Mouse (Mus musculus): ENCODE data around the gene Ift81. TPM values are rescaled to one million over a fixed set of nuclear protein-coding genes. Genes with fewer than 3 reads are reported as not detected.
A peak's percentile ranks its signal among the peaks of the same experiment; 100 is the strongest.
"Not testable (repeated sequence)": the region's sequence is repeated elsewhere in the genome, so short reads cannot be mapped to it uniquely, and the experiment has no call there.

The Ift81 gene
- 9.4 and 14.6 TPM in 2 replicates for total RNA-seq (2021)
- long read RNA-seq, transcript Ift81-201 (19 exons, 2,950 nt), result major isoform, 7 of 12 reads
- long read RNA-seq, partial matches to known transcripts, result 1 of 12 reads
- long read RNA-seq, other reads (novel, unspliced or antisense), result 4 of 12 reads

- peak; percentile 98 for DNase-seq
Measured at GRCm38 (mm10) chr5:122613908-122614732, at the start of gene Ift81. TSS of gene Ift81 (minus strand) at chr5:122614518.

DNA sequence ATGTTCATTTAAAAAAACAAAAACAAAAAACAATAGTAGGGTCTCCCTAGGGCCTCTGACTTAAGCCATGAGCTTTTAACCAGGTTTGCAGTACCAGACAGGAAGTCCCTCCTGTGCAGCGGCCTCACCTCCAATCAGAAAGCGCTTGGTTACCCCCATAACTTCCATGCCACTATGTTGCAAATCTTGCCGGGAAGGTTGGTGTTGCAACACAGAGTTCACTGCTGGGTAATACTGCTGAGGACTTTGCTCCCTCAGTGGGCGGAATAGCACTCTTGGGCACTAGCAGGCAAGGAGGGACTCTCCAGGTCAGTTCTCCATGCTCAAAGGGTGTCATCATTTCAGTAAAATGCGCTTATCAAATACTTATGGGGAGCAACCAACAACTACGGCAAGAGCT, 48.2 kb upstream of the Ift81 start:
- no peak for DNase-seq

GRCm38 (mm10) chr5:122656808-122657207, 42.5 kb upstream of the Ift81 start:
- DNase-seq, result no peak

DNA sequence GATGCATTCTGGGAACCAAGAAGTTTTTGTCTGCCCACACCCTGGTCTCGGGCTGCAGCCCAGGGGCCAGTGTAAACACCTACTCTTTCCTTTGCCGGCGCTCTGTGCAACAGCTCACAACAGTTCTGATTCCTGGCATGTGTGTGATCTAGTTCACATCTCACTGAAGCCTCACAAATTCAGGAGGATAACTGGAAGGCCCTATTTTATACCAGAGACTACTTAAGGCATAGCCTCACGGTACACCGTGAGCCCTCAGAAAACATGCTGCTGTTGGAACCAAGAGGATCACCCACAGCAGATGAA, 39.9 kb upstream of the Ift81 start:
- DNase-seq, result no peak

DNA sequence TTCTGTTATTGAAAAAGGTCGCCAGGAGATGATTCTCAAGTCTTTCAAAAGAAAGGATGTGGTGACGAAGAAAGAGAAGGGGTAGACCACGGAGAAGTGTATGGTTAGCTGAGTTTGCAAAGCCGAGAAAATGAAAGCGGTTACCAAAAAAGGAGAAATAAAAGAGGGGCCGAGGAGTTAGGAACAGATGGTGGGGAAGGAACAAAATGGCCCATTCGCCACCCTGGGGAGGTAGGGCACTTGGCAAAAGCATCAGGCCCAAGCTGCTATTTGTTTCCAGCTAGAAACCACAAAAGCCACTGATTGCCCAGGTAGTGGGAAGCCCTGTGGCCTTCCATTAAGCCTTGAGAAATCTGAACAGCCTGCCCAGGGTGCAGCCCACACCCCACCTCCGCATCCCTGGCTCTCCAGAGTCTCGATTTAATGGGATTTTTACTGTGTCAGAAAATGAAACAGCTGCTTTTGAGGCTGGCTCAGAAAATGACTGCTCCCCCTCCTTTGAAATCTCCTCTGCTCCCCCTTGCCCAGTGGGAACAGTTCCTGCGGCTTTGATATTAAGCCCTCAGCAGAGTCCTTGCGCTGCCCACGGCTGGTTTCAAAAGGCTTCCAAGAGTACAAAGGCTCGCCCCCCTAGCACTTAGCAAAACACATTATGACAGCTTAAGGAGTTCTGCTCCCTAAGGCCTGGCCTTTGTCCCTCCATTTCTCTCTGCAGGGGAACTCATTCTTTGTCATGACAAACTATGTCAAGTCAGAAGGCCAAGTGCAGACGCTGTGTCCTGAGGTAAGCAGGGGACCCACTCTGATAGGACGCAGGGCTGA, 39.3 kb upstream of the Ift81 start:
- DNase-seq, result no peak

GRCm38 (mm10) chr5:122653112-122653445, 38.8 kb upstream of the Ift81 start:
- DNase-seq, result no peak

GRCm38 (mm10) chr5:122652506-122652905, 38.2 kb upstream of the Ift81 start:
- no peak for DNase-seq

- DNase-seq, result no peak
Measured at GRCm38 (mm10) chr5:122650100-122650499, 35.8 kb upstream of the Ift81 start.

DNA sequence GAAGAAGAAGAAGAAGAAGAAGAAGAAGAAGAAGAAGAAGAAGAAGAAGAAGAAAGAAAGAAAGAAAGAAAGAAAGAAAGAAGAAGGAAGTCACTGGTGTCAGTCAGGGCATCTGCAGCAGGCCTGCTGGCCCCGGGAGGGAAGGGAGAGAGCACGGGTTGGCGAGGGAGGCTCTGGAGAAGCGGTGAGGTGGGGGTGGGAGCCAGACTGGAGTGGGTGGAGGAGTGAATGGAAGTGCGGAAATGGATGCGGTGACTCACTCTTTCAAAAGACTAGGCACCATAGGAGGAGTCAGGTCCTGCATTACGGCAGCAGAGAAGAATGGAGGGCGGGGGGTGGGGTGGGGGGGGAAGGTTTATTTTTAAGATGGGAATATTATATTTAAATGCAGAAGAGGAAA, 34.9 kb upstream of the Ift81 start:
- DNase-seq, result no peak

GRCm38 (mm10) chr5:122647952-122648374, 33.6 kb upstream of the Ift81 start:
- not testable (repeated sequence) for DNase-seq

GRCm38 (mm10) chr5:122647256-122647924, 33.1 kb upstream of the Ift81 start:
- no peak for DNase-seq

- DNase-seq, result no peak
Measured at GRCm38 (mm10) chr5:122646050-122646449, 31.7 kb upstream of the Ift81 start.

GRCm38 (mm10) chr5:122645290-122645689, 31.0 kb upstream of the Ift81 start:
- DNase-seq, result no peak

DNA sequence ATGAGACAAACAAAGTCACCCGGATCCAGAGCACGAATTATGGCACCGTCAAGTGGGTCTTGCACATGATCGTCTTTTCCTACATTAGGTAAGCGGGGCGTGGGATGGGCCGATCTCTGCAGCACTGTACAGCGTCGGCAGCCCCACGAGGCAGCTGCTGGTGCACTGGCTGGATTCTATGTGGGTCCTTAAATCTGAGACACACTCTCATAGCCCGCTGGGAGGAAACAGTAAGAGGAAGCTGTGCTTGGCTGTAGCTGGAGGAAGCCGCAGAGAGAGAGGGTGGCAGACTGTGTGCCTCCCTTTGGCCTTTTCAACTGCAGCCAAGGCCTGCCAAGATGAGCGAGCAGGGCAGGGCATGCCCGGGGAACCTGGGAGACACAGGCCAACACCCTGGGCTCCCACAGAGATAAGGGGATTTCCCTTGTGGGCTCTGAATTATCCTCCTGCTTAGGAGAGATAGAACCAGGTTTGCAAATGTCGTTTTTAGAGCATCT, 29.8 kb upstream of the Ift81 start:
- no peak for DNase-seq

GRCm38 (mm10) chr5:122643701-122644100, 29.4 kb upstream of the Ift81 start, which contains the start of gene P2rx7:
TSS of gene P2rx7 (plus strand) at chr5:122643911.
- DNase-seq, result peak; percentile 21

DNA sequence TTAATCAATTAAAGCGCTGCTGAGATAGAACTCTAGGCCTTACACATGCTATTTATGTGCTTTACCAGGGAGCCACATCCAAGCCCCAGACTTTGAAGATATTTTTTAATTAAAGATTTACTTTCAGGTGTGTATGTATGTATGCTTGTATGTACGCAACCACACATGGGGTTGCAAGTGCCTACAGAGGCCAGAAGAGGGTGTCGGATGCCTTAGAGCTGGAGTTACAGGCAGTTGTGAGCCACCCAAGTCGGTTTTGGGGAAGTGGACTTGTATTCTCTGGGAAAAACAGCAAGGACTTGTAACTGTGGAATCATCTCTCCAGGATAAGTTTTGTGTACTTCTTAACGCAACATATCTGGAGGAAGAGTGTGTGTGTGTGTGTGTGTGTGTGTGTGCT, 25.7 kb upstream of the Ift81 start:
- no peak for DNase-seq

GRCm38 (mm10) chr5:122639517-122639916, 25.2 kb upstream of the Ift81 start:
- DNase-seq, result no peak

- DNase-seq, result no peak
Measured at GRCm38 (mm10) chr5:122638296-122638695, 24.0 kb upstream of the Ift81 start.

DNA sequence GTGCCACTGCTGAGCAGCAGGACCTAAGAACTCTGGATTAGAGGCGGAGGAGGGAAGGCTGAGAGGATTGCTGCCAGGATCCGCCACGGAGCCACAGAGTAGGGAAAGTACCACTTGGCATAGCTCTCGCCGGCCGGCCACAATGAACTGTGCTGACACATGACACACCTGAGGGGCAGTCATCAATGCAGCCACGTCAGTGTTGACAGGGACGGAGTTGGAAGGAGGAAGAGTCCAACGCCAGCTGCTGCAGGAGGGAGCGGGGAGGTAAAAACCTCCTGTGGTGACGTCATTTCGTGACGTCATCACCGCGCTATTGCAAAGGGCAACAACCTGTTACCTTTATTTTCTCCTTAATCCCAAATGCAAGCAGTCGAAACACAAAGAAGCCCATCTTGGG, 22.6 kb upstream of the Ift81 start:
- no peak for DNase-seq

DNA sequence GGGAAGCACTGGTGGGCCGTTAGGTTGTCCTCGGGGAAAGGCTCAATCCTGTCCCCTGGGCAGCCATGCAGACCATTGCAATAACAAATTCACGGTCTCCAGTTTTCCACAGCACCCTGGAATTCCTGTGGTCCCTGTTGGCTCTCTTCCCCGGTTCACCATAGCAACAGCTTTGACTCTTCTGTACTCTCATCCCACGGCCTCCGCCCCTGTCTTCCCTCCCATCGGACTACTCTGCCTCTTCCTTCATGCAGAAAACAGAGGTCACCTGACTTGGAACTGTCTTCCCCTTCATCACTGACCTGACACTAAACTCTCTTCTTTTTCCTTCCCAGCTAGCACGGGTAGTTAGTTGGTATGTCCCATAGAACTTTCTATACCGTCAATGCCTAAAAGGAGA, 22.0 kb upstream of the Ift81 start:
- DNase-seq, result no peak

DNA sequence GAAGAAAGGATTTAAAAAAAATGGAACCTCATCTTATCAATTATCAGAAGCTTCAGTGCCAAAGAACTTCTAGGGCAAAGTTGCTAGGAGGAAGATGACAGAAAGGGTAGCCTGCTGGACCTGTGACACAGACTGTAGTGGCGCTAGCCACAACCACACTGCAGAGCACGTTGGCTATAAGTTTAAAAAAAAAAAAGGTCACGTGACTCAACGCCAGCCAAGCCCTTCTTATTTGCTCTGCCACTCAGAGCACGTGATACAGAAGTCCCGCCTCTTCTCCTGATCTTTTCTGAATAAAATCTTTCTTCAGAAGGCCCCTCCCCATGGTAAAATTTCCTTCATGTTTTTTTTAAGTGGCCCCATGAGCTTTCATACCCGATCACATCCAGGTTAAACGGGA, 20.9 kb upstream of the Ift81 start:
- no peak for DNase-seq

GRCm38 (mm10) chr5:122627243-122627642, 12.9 kb upstream of the Ift81 start:
- peak; percentile 91 for DNase-seq
